Mouse (Mus musculus): ENCODE data around the gene Ap3d1. TPM values are rescaled to one million over a fixed set of nuclear protein-coding genes. Genes with fewer than 3 reads are reported as not detected.

Gene Ap3d1
- 45.0 and 51.4 TPM in 2 replicates for polyA plus RNA-seq (2015; fragmentation: Nextera tagmentation; extraction: Ambion mirVana)

DNA sequence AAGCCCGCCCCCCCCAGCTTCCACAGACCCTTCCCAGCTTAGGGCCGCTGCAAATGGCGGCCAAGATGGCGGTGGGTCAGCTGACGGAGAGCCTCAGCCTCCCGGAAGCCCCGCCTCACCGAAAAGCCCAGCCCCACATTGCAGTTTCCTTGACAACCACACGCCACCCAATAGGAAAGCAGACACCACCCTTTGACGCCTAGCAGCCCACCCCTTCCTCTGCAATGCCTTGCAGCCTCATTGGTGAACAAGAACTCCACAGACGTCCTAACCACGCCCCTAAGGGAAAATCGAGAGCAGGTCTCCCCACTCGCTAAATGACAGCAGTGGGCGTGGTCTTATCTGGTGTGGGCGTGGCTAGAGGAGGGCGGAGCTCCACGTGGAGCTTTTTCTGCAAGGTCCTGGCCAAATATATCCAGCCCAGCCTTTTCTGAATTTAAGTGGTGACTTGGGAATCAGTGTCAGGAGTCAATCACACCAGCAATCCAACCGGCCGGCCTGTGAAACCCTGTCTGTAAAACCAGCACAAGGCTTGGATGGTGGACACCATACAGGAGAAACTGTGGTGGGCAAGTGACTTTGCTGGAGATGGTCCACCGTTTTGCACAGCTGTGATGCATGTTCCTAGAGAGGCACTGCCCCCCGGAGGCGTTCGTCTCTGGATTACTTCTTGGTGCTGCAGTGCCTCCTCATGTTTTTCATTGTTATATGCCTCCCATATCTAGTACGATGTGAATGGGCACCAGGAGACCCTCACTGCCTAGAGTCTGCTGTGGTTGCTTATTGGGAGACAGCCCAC, at the start of gene Ap3d1:
Gene Ap3d1 (minus strand): TSS at position 85 of the 799 bp plus-strand sequence.
- H3K4me3 ChIP-seq: peak within 1 kb of the TSS; percentile 90
- H3K27me3 ChIP-seq: no peaks in the 10 kb centered on the region
- H3K27ac ChIP-seq: peak within 1 kb of the TSS; percentile 84
- H3K9me3 ChIP-seq (replicated peaks): no peaks in the 10 kb centered on the region
- peak within 1 kb of the TSS; percentile 96 for H3K9ac ChIP-seq
- peak; percentile 99 for ATAC-seq (replicated peaks; ENCODE audit: insufficient number of reproducible peaks, insufficient read depth, low FRiP score, low read depth)
- H3K36me3 ChIP-seq: no peaks in the 10 kb centered on the region
- H3K4me1 ChIP-seq (replicated peaks): peaks cover 39% of the 10 kb centered on the region
- H3K4me2 ChIP-seq: peak within 1 kb of the TSS; percentile 93
- 3% methylated on average over 25 of the region's 25 CpGs for WGBS

DNA sequence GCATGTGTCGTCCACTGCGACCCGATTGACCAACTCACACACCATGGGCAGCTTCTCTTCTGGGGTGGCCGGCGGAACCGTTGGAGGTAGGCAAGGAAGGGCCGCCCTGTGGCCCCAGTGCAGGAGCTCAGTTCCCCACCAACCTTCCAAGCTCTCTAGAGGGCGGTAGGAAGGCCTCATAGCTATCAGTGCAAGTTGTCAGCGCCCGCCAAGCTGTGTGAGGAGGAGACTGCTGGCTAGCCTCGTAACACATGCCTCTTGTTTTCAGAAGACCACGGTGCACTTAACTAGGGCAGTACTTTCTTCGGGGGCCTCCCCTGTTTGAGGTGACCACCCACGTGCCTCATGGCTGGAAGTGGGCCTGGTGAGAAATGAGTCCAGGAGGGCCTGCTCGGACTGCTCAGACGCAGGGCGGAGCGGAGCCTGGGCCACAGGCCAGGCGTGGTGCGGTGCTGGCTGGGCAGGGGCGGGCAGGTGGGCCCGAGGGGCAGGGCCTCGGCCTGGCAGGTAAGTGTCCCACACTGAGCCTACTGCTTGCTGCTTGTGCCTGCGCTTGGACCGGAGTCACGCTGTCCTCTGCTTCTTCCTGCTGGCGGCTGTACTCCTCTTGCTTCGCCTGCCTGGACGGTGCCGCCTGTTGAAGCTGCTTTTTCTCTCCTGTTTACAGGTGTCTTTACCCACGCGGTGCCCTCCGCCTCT, 49.6 kb upstream of the Ap3d1 start:
- H3K27me3 ChIP-seq: no peaks in the 10 kb centered on the region
- H3K4me1 ChIP-seq (replicated peaks): peaks cover 40% of the 10 kb centered on the region
- H3K36me3 ChIP-seq: peaks cover 81% of the 10 kb centered on the region
- peak overlapping the region; percentile 16; the same call in 1 of the 2 replicates for H3K9ac ChIP-seq
- WGBS: 54% methylated on average over 33 of the region's 33 CpGs
- H3K4me3 ChIP-seq: no peak overlapping the region
- no peaks in the 10 kb centered on the region for H3K9me3 ChIP-seq (replicated peaks)
- peak; percentile 61; the same call in 1 of the 2 replicates for ATAC-seq (replicated peaks; ENCODE audit: insufficient number of reproducible peaks, insufficient read depth, low FRiP score, low read depth)
- H3K27ac ChIP-seq: peak overlapping the region; percentile 77
- 0 out of 2 replicates have a peak overlapping the region, but pooled peaks have one; percentile 1 for H3K4me2 ChIP-seq

DNA sequence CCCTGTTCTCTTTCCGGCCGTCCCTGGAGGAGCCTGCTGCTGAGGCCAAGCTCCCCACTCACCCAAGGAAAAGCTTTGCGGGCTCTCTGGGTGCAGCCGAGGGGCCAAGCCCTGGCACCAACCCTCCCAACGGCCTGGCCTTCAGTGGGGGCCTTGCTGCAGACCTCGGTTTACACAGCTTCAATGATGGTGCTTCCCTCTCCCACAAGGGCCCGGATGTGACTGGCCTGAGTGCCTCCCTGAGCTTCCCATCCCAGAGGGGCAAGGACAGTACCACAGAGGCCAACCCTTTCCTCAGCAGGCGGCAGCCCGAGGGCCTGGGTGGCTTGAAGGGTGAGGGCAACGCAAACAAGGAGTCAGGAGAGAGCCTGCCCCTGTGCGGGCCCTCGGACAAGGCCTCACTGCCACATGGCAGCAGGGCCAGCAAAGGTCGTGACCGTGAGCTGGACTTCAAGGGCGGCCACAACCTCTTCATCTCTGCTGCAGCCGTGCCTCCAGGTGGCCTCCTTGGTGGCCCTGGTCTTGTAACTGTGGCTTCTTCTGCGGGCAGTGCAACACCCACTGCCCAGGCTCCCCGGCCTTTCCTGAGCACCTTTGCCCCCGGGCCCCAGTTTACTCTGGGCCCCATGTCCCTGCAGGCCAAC, 48.8 kb upstream of the Ap3d1 start:
- WGBS: 72% methylated on average over 19 of the region's 19 CpGs

DNA sequence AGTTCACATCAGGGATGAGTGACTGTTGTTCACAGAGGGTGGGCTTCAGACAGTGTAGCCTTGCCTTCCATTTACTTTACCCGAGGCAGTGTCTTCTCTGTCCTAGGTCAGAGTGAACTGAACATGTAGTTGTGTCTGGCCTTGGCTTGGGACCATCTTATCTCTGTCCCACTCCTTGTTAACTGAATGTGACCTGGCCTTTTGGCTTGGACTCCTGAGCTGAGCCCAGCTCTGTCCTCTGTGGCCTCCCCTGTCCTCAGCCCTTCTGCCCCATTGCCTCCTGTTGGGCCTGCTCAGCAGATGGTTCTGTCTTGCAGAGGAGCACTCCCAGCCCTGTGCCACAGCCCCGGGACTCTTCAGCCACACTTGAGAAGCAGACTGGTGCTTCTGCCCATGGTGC, 45.5 kb upstream of the Ap3d1 start:
- no peak for ATAC-seq (replicated peaks; ENCODE audit: insufficient number of reproducible peaks, insufficient read depth, low FRiP score, low read depth)
- H3K9ac ChIP-seq: no peak overlapping the region
- H3K27ac ChIP-seq: no peak overlapping the region; the same call in 1 of the 2 replicates
- H3K4me1 ChIP-seq (replicated peaks): peaks cover 27% of the 10 kb centered on the region
- H3K9me3 ChIP-seq (replicated peaks): no peaks in the 10 kb centered on the region
- H3K4me2 ChIP-seq: no peak overlapping the region
- no peak overlapping the region for H3K4me3 ChIP-seq
- peaks cover 92% of the 10 kb centered on the region for H3K36me3 ChIP-seq
- H3K27me3 ChIP-seq: no peaks in the 10 kb centered on the region
- 72% methylated on average over 2 of the region's 2 CpGs for WGBS

More for the DNA sequence above, 48.8 kb upstream of the Ap3d1 start:
- Histone ChIP-seq H3K4me2 (no peak overlapping the region), H3K4me3 (no peak overlapping the region), H3K27me3 (no peaks in the 10 kb centered on the region), H3K27ac (peak overlapping the region; percentile 77), H3K36me3 (peaks cover 86% of the 10 kb centered on the region), H3K9ac (no peak overlapping the region), H3K9me3 (replicated peaks) (no peaks in the 10 kb centered on the region), H3K4me1 (replicated peaks) (peaks cover 36% of the 10 kb centered on the region)
- no peak for ATAC-seq (replicated peaks; ENCODE audit: insufficient number of reproducible peaks, insufficient read depth, low FRiP score, low read depth)

DNA sequence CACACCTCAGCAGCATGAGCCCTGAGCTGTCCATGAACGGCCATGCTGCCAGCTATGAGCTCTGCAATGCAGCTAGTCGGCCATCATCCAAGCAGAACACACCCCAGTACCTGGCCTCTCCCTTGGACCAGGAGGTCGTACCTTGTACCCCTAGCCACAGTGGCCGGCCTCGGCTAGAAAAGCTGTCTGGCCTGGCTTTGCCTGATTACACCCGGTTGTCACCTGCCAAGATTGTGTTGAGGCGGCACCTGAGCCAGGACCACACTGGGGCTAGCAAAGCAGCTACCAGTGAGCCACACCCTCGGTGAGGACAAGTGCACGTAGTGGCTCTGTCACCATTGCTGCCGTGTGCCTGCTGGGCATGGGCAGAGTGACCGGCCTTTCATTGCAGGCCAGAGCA, 43.9 kb upstream of the Ap3d1 start:
- WGBS: 91% methylated on average over 11 of the region's 11 CpGs
- Histone ChIP-seq H3K27ac (no peak overlapping the region), H3K27me3 (no peaks in the 10 kb centered on the region), H3K36me3 (peaks cover 96% of the 10 kb centered on the region), H3K4me2 (no peak overlapping the region), H3K9me3 (replicated peaks) (no peaks in the 10 kb centered on the region), H3K4me3 (no peak overlapping the region), H3K4me1 (replicated peaks) (peaks cover 12% of the 10 kb centered on the region), H3K9ac (no peak overlapping the region)
- ATAC-seq (replicated peaks; ENCODE audit: insufficient number of reproducible peaks, insufficient read depth, low FRiP score, low read depth): no peak

DNA sequence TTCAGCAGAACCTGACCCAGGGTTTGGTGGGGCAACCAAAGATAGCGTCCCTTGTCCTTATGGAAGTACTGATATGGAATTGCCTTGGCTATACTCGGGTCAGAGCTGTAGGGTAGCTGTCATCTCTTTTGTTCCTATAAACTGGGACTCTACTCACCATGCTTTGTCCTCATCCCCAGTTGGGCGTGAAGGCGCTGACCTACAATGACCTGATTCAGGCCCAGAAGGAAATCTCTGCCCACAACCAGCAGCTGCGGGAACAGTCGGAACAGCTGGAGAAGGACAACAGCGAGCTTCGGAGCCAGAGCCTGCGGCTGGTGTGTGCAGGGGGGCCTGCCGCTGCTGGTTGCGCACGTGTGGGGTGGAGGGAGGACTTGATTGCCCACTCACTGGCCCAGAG, 42.8 kb upstream of the Ap3d1 start:
- WGBS: 85% methylated on average over 12 of the region's 12 CpGs
- H3K4me3 ChIP-seq: no peak overlapping the region
- no peak overlapping the region for H3K9ac ChIP-seq
- H3K36me3 ChIP-seq: peaks cover 96% of the 10 kb centered on the region
- H3K4me1 ChIP-seq (replicated peaks): peaks cover 4% of the 10 kb centered on the region
- no peaks in the 10 kb centered on the region for H3K27me3 ChIP-seq
- no peaks in the 10 kb centered on the region for H3K9me3 ChIP-seq (replicated peaks)
- no peak overlapping the region for H3K27ac ChIP-seq
- H3K4me2 ChIP-seq: no peak overlapping the region
- no peak for ATAC-seq (replicated peaks; ENCODE audit: insufficient number of reproducible peaks, insufficient read depth, low FRiP score, low read depth)

DNA sequence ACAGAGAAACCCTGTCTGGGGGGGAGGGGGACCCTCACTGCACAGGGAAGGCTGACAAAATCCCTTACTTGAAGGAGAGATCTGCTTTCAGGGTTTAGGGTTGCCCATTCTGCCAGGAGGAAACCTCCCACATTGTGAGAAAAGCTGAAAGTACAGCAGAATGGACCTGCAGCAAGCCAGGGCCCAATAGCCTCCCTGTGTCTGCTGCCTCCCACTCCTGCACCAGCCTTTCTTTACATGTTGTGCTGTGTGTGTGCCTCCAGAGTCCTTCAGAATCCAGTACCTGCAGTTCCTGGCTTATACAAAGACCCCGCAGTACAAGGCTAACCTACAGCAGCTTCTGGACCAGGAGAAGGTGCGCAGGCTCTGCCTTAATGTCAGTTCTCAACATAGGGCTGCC, 42.2 kb upstream of the Ap3d1 start:
- Histone ChIP-seq H3K27ac (no peak overlapping the region), H3K9ac (no peak overlapping the region), H3K36me3 (peaks cover 98% of the 10 kb centered on the region), H3K27me3 (no peaks in the 10 kb centered on the region), H3K4me3 (no peak overlapping the region), H3K4me1 (replicated peaks) (peaks cover 4% of the 10 kb centered on the region), H3K9me3 (replicated peaks) (no peaks in the 10 kb centered on the region), H3K4me2 (no peak overlapping the region)
- ATAC-seq (replicated peaks; ENCODE audit: insufficient number of reproducible peaks, insufficient read depth, low FRiP score, low read depth): no peak
- 96% methylated on average over 2 of the region's 2 CpGs for WGBS

DNA sequence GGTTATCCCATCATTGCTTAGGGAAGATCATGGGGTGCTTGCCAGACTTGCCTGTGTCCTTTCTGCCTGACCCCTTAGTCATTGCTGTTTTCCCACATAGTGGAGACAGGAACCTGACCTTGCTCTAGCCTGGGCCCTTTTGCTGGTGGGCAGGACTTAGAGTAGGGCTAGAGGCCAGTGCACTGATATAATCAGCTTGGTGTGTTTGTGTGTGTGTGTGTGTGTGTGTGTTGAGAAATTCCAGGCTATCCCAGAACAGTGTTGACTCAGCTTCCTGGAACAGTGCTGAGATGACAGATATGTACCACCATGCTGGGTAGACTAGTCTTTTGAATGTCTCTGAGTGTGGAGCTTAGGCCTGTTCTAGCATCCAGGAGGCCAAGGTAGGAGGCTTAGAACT, 37.5 kb upstream of the Ap3d1 start:
- H3K36me3 ChIP-seq: peaks cover 80% of the 10 kb centered on the region

DNA sequence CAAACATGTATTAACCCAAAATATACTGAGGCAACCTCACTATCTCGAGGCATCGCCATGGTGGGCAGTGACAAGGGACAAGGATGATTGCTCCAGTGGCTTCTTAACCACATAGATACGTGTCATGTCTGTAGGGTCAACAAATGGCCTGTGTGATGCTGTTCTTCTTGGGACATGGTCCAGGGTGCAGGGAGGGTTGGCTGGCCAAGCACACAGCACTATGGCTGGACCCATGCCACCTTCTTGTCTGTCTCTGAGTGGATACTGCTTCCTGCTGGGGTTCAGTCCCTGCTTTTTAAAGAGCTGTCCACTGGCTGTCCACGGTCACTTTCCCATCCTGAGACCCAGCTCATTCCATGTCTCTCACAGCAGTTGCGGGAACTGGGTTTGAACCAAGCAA, 35.1 kb upstream of the Ap3d1 start:
- Histone ChIP-seq H3K27ac (no peak overlapping the region), H3K4me1 (replicated peaks) (peaks cover 49% of the 10 kb centered on the region), H3K4me3 (no peak overlapping the region), H3K4me2 (no peak overlapping the region), H3K36me3 (peaks cover 74% of the 10 kb centered on the region), H3K9ac (no peak overlapping the region), H3K9me3 (replicated peaks) (no peaks in the 10 kb centered on the region), H3K27me3 (no peaks in the 10 kb centered on the region)
- 86% methylated on average over 5 of the region's 5 CpGs for WGBS
- ATAC-seq (replicated peaks; ENCODE audit: insufficient number of reproducible peaks, insufficient read depth, low FRiP score, low read depth): no peak

More for the DNA sequence above, 37.5 kb upstream of the Ap3d1 start:
- Histone ChIP-seq H3K4me2 (no peak overlapping the region), H3K4me1 (replicated peaks) (peaks cover 26% of the 10 kb centered on the region), H3K27me3 (no peaks in the 10 kb centered on the region), H3K27ac (no peak overlapping the region), H3K9me3 (replicated peaks) (no peaks in the 10 kb centered on the region), H3K4me3 (no peak overlapping the region), H3K9ac (no peak overlapping the region)
- ATAC-seq (replicated peaks; ENCODE audit: insufficient number of reproducible peaks, insufficient read depth, low FRiP score, low read depth): no peak

DNA sequence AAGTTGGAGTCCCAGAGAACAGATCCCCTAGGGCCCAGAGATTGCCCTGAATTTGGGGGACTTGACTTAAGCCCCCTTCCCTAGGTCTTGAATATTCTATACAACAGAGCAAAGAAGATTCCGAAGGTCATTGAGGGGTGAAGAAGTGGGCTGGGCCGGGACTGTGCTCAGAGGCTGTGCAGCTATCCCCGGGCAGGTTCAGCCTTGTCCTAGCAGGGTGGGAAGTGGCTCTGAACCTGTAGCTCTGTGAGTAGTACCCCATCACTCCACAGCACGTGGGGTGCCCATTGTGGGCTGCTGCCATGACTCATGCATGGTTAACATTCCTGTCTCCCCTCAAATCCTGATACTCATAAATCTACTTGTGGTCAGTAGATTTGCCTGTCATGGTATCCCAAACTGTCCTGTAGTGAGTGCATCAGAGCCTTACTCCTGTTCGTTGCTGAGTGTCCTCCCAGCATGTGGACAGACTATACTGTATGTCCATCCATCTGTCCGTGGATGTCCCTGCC, 34.4 kb upstream of the Ap3d1 start:
- H3K4me2 ChIP-seq: no peak overlapping the region
- H3K27ac ChIP-seq: peak overlapping the region; percentile 54
- H3K4me1 ChIP-seq (replicated peaks): peaks cover 49% of the 10 kb centered on the region
- WGBS: 74% methylated on average over 6 of the region's 6 CpGs
- no peak overlapping the region for H3K9ac ChIP-seq
- ATAC-seq (replicated peaks; ENCODE audit: insufficient number of reproducible peaks, insufficient read depth, low FRiP score, low read depth): no peak
- peaks cover 73% of the 10 kb centered on the region for H3K36me3 ChIP-seq
- no peaks in the 10 kb centered on the region for H3K9me3 ChIP-seq (replicated peaks)
- H3K27me3 ChIP-seq: no peaks in the 10 kb centered on the region
- no peak overlapping the region for H3K4me3 ChIP-seq

DNA sequence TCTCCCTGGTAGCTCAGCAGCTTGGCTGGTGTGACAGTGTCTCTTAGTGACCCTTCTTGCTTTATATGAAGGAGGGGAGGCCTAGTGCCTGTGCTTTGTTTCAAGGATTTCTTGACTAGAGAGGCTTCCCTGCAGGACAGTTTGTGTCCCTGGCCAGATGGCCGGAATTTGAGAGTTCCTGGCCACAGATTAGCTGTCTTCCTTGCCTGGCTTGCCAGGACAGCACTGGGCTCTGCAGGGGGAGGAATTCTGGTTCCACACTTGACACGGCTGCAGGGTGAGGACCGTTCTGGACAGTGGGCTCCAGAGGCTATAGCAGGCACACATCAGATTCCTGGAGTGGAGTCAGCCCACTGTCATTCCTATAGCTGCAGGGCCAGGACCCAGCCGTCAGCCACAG, 33.7 kb upstream of the Ap3d1 start:
- WGBS: 50% methylated on average over 4 of the region's 4 CpGs
- no peak overlapping the region for H3K4me2 ChIP-seq
- H3K27me3 ChIP-seq: no peaks in the 10 kb centered on the region
- H3K27ac ChIP-seq: peak overlapping the region; percentile 54
- H3K9me3 ChIP-seq (replicated peaks): no peaks in the 10 kb centered on the region
- peaks cover 73% of the 10 kb centered on the region for H3K36me3 ChIP-seq
- no peak overlapping the region for H3K4me3 ChIP-seq
- H3K4me1 ChIP-seq (replicated peaks): peaks cover 49% of the 10 kb centered on the region
- ATAC-seq (replicated peaks; ENCODE audit: insufficient number of reproducible peaks, insufficient read depth, low FRiP score, low read depth): no peak
- peak overlapping the region; percentile 13; the same call in 1 of the 2 replicates for H3K9ac ChIP-seq
